Mouse (Mus musculus): ENCODE data around the gene Vac14.

The Vac14 gene

GRCm38 (mm10) chr8:110687726-110688125 lies 69.3 kb downstream of the Vac14 start:
- no peak for DNase-seq (ENCODE audit: low read depth, low spot score)

- no peak for DNase-seq (ENCODE audit: low read depth, low spot score)
Measured at GRCm38 (mm10) chr8:110689961-110690360, 71.6 kb downstream of the Vac14 start.

GRCm38 (mm10) chr8:110694226-110694625 lies 75.8 kb downstream of the Vac14 start:
- no peak for DNase-seq (ENCODE audit: low read depth, low spot score)

- DNase-seq (ENCODE audit: low read depth, low spot score): no peak
Measured at GRCm38 (mm10) chr8:110694826-110695225, 76.4 kb downstream of the Vac14 start.

GRCm38 (mm10) chr8:110695431-110695830 lies 77.0 kb downstream of the Vac14 start:
- no peak for DNase-seq (ENCODE audit: low read depth, low spot score)

GRCm38 (mm10) chr8:110696051-110696450 lies 77.7 kb downstream of the Vac14 start:
- DNase-seq (ENCODE audit: low read depth, low spot score): no peak

GRCm38 (mm10) chr8:110697571-110697970 lies 79.2 kb downstream of the Vac14 start:
- DNase-seq (ENCODE audit: low read depth, low spot score): no peak

GRCm38 (mm10) chr8:110698098-110698497 lies 79.7 kb downstream of the Vac14 start:
- DNase-seq (ENCODE audit: low read depth, low spot score): no peak

- no peak for DNase-seq (ENCODE audit: low read depth, low spot score)
Measured at GRCm38 (mm10) chr8:110699501-110699900, 81.1 kb downstream of the Vac14 start.

- no peak for DNase-seq (ENCODE audit: low read depth, low spot score)
Measured at GRCm38 (mm10) chr8:110700561-110700960, 82.2 kb downstream of the Vac14 start.

- DNase-seq (ENCODE audit: low read depth, low spot score): no peak
Measured at GRCm38 (mm10) chr8:110702636-110703459, 84.5 kb downstream of the Vac14 start.

- peak; percentile 61 for DNase-seq (ENCODE audit: low read depth, low spot score)
Measured at GRCm38 (mm10) chr8:110703460-110704061, 85.2 kb downstream of the Vac14 start.

GRCm38 (mm10) chr8:110704103-110704502 lies 85.7 kb downstream of the Vac14 start:
- DNase-seq (ENCODE audit: low read depth, low spot score): no peak

GRCm38 (mm10) chr8:110705391-110706287 lies 87.3 kb downstream of the Vac14 start:
- DNase-seq (ENCODE audit: low read depth, low spot score): no peak

- no peak for DNase-seq (ENCODE audit: low read depth, low spot score)
Measured at GRCm38 (mm10) chr8:110706288-110706870, 88.0 kb downstream of the Vac14 start.

- no peak for DNase-seq (ENCODE audit: low read depth, low spot score)
Measured at GRCm38 (mm10) chr8:110708429-110708828, 90.0 kb downstream of the Vac14 start.

- DNase-seq (ENCODE audit: low read depth, low spot score): no peak
Measured at GRCm38 (mm10) chr8:110710593-110710992, 92.2 kb downstream of the Vac14 start.

- DNase-seq (ENCODE audit: low read depth, low spot score): no peak
Measured at GRCm38 (mm10) chr8:110711271-110711934, 93.0 kb downstream of the Vac14 start.

- DNase-seq (ENCODE audit: low read depth, low spot score): no peak
Measured at GRCm38 (mm10) chr8:110713073-110713472, 94.7 kb downstream of the Vac14 start.

GRCm38 (mm10) chr8:110714827-110715519 lies 96.6 kb downstream of the Vac14 start:
- no peak for DNase-seq (ENCODE audit: low read depth, low spot score)

GRCm38 (mm10) chr8:110716075-110716474 lies 97.7 kb downstream of the Vac14 start:
- DNase-seq (ENCODE audit: low read depth, low spot score): no peak
